Mouse (Mus musculus): ENCODE data around the gene Sds.

GRCm38 (mm10) chr5:120526311-120526710 lies 50.0 kb downstream of the Sds start:
- TF ChIP-seq POLR2A (IDR thresholded peaks at IDR 0.05; ENCODE audit: low read depth, low read length): no peak
- no peak for TF ChIP-seq CTCF (conservative IDR thresholded peaks at IDR 0.05; ENCODE audit: insufficient read depth, insufficient read length, low read depth, low read length)
